Mouse (Mus musculus) naive thymus-derived CD4-positive, alpha-beta T cell, adult 2 months (primary cell): ENCODE results near the gene Isx.

Experiments used
- DNase-seq: peaks from one replicate; pipeline ENCODE4 v3.0.0-alpha.2; 2011; ENCODE audit warnings: low read depth

Isx gene

DNA sequence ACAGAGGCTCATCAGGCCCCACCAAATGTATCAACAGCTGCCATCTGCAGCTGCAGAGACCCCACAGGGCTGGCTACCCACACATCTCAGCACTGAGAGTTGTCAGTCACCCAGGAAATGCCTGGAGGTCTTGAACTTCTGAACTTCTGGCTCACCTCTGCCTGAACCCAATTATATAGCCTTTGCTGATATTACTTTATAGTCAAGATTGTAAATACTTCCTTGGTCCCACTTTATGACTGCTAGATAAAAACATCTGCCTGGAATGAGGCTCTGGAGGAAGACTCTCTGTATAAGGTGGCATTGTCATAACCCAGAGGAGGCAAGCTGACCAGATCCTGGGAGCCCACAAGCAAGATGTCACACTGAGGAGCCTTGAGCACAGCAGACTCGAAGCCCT, 28.8 kb downstream of the Isx start:
- DNase-seq: no peak

DNA sequence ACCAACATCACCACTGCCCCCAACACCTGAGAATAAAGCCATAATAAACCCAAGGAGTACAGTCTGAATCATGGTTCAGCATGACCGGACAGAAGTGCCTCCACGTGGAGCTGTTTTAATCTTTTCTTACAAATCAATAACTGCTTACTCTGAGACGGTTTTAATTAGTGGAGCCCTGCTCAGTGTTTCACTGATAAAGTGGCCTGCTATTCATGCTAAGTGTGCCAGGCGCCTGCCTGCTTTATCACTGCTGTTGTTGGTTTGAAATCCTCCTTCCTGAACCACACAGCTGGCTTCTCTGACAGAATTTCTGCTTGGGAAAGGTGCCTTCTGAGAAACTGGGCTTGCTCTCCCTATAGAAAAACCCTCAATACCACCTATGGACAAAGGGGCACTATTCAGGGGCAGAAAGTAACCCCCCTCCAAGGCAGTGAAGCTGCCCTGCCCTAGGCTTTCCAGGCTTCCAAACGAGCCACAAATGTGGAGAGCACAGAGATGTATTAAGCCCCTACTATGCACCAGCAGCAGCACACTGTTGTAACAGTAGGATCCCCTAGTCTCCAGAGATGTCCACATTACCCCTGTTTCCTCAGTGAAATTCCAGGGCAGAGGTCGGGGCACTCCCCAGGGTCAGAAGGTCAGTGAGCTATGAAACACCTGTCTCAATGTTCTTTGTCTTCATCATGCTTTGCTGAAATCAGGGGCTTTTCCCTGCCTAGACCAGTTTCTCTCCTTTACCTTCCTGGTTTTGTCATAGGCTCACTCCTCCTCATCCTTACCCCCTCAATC, 30.3 kb downstream of the Isx start:
- no peak for DNase-seq

DNA sequence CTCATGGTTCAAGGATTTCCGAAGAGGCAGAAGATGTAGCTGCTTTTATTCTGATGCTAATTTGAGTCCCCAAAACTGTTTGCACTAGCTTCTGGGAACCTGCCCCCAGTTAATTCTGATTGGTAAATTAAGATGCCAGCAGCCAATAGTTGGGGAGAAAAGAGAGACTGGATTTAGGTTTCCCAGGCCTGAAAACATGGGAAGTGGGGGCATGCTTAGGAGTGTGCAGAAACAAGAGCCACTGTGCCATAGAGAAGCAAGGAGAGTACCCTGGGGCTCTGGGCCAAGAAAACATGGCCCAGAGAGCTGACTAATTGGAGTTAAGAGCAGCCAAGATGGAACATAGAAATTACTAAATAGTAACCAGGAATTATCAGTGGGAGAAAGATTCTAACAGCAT, 33.4 kb downstream of the Isx start:
- no peak for DNase-seq

DNA sequence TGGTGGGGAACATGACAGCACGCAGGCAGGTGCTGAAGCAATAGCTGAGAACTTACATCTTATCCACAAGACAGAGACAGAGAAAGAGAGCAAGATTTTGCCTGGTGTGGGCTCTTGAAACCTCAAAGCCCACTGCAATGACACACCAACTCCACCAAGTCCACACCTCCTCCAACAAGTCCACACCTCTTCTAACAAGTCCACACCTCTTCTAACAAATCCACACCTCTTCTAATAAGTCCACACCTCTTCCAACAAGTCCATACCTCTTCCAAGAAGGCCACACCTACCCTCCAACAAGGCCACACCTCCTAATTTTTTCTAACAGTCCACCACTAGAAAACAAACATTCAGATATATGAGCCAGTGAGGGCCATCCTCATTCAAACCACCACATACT, 37.7 kb downstream of the Isx start:
- no peak for DNase-seq

DNA sequence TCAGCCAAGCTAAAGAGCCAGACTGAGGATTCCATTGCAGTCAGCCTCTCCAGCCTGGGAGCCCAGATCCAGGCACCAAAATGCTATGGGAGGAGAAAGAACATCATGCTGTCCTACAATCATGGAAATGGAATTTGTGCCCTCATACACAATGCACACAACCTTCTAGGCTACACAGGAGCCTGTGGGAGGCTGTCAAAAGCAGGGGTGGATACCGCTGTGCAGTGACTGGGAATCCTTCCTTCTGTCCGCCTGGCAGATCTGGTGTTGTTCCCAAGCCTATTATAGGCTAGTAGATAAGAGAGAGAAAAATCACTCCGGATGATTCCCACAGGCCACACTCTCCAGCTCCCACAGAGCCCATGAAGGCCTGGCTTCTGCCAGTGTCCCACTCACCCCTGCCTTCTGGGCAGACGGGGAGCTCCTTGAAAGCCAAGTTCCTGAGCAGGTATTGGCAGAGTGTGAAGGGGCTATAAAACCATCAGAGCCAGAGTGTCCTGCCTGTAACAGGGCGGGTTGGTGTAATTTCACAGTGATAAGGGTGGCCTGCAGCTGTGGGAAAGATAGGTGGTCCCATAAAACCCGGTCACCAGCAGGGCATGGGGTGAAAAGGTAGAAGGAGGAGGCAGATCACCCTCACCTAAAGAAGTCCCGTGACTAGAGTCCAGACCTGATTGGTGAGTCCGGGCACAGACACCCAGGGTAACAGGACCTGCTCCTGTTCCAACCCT, 47.9 kb downstream of the Isx start:
- no peak for DNase-seq

DNA sequence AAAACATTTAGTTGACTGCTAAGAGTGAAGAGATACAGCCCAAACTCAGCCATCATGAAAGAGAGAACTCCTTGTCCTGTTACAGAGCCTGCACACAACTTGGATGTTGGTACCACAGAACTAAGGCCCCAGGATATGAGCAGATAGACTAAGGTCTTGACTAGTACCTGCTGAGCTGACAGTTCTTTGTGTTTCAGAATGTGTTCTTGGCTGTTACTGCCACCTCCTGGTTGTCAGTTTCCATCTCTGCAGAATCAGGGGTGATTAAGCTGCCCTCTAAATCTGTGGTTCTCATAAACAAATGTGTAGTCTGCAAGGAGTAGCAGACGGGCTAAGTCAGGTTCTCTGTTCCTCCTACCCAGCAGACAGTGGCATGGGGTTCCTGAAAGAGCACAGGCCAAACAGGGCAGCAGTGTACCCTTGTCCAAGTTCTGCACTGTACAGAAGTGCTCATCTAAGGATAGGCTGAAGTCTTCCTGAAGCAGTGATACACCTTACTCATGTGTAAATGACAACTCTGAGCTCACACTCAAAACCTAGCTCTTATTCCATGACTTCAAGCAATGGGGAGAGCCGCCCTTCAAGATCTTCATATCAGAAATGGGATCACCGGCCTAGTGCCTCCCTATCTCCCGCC, 49.0 kb downstream of the Isx start:
- DNase-seq: no peak

DNA sequence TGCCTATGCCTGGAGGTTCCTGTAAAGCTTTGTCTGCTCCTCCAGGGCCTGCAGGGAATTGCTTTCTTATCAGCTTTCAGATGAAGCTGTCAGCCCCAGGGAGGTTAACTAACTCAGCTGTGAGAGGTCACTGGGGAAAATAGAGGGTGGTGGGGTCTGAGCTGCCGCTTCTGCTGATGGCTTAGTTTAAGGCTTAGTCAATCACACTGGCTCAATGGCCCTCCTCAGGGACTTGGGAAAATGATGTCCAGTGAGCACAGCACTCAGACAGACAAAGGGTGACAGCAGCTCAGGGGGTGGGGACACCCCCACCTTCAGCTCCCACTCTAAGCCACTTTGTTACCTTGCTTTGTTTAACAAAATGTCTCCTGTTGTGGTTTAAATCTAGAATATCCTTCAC, 55.0 kb downstream of the Isx start:
- no peak for DNase-seq

DNA sequence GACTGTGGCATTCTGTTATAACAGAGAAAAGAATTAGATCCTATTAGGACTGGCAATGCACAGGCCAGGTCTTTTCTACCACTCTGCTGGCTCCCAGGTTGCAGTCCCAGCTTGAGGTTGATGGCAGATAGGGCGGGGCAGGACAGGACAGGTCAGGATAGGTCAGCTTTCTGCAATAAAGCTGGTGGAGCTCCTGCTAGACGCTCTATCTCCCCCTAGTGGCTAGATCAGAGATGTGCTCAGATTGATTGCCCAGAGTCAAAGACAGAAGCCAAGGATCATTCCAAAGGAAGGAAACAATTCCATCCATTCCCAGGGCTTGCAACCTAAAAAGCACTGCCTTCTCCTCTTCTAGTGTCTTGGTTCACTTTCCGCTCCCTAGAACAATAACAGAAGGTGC, 57.8 kb downstream of the Isx start:
- DNase-seq: peak; percentile 15

DNA sequence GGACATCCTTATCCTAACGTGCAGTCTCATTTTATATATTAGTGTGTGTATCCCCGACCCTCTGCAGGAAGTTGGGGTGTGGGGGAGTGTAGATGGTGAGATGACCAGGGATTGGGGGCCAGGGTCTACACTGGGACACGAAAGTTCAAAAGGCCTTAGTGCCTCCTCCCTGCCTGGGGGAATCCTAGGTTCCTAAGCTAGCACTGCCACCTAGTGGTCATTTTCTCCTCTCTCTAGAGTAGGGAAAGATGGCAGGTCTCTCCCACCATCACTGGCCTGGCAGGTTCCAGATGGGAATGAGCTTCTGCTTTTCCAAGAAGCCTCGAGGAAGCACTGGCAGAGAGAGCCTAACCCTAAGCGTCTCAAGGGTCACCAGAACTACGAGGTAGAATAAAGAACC, 62.3 kb downstream of the Isx start:
- DNase-seq: peak; percentile 16

DNA sequence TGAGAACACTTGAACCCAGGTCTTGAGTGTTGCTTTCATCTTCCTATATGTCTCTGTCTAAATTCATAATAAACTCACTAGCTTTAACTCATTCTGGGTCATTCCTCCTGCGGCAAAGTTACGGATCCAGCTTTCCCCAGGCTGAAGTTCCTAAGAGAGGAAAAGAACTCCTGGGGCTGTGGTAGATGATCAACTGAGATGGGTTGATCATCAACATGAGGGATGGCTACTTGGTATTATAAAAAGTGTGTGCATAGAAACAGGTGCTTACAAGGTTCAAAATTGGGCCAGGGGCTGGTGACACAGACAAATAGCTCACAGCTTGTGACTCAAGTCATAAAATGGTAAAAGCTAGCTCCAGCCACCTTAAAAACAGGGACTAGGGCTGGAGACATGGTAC, 63.7 kb downstream of the Isx start:
- no peak for DNase-seq

DNA sequence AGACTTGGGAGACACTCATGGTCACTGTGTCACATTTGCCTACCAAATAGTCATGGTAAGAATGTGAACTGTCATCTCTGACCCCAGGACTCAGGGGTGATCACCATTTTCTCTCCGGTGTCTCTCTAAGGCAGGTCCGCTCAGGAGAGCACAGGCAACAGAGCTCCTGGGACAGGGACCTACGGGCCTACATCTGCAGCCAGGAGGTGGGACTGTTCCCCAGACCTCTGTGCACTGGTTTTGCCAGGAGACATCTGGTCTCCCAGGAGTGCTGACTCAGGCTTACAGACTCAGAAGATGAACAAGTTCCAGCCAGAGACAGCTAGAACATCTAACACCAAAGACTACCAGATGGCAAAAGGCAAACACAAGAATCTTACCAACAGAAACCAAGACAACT, 69.1 kb downstream of the Isx start:
- DNase-seq: no peak
